Mouse (Mus musculus): ENCODE measurements around the gene Cacng7.

- TF ChIP-seq HCFC1 (IDR thresholded peaks at IDR 0.05; ENCODE audit: borderline replicate concordance, insufficient read depth, low read length) (no peak), ZNF384 (IDR thresholded peaks at IDR 0.05; ENCODE audit: low read depth, low read length) (no peak), MAFK (IDR thresholded peaks at IDR 0.05; ENCODE audit: insufficient read depth, low read depth, low read length) (no peak), CHD2 (IDR thresholded peaks at IDR 0.05; ENCODE audit: low read depth, low read length) (no peak), ZC3H11A (IDR thresholded peaks at IDR 0.05; ENCODE audit: borderline replicate concordance, low read depth, low read length) (no peak)
These were observed 34.2 kb downstream of the Cacng7 start for GRCm38 (mm10) chr7:3366705-3367516.
